Mouse (Mus musculus): ENCODE measurements around the gene Cacna2d2. TPM values are rescaled to one million over a fixed set of nuclear protein-coding genes. Genes with fewer than 3 reads are reported as not detected.

The Cacna2d2 gene
- polyA plus RNA-seq, 1 experiment from 2014 or later, result 0.64 TPM

DNA sequence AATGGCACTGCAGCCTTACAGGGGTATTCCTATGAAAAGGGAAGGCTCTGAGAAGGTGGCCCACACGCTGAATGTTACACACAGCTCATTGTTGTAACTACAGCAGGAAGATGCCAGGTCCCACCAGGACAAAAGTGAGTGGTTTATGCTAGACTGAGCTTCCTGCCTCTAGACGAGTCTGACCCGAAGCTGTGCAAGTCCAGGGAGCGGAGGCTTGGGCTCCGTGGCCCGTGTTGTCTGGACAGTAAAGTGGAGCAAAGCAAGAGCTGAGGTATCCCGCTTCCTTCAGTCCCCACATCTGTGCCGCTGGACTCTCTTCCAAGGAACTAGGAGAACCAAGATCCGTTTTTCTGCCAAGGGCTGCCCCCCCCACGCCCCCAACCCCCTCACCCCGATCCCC, 444 bp upstream of the Cacna2d2 start:
- H3K27me3 ChIP-seq (ENCODE audit: insufficient read depth, low read length), result peaks cover 50% of the 10 kb centered on the region
- no peaks in the 10 kb centered on the region for H3K9me3 ChIP-seq (replicated peaks; ENCODE audit: low read length)
- no peak overlapping the region for H3K27ac ChIP-seq
- ATAC-seq (replicated peaks; ENCODE audit: low FRiP score, low read depth) (no peak), DNase-seq (ENCODE audit: low spot score) (no peak)
- WGBS, result 27% methylated on average over 10 of the region's 11 CpGs
- no peak overlapping the region for H3K9ac ChIP-seq (ENCODE audit: low read depth, low read length)
- H3K36me3 ChIP-seq (ENCODE audit: insufficient read depth, low read length), result no peaks in the 10 kb centered on the region
- H3K4me1 ChIP-seq (replicated peaks; ENCODE audit: insufficient read depth, low read length), result peaks cover 6% of the 10 kb centered on the region; the same call in 1 of the 2 replicates
- no peak overlapping the region for H3K4me3 ChIP-seq (replicated peaks; ENCODE audit: low read depth, low read length)
- no peak for TF ChIP-seq CTCF (IDR thresholded peaks at IDR 0.05; ENCODE audit: low read depth)
- H3K4me2 ChIP-seq (ENCODE audit: low read length), result no peak overlapping the region

DNA sequence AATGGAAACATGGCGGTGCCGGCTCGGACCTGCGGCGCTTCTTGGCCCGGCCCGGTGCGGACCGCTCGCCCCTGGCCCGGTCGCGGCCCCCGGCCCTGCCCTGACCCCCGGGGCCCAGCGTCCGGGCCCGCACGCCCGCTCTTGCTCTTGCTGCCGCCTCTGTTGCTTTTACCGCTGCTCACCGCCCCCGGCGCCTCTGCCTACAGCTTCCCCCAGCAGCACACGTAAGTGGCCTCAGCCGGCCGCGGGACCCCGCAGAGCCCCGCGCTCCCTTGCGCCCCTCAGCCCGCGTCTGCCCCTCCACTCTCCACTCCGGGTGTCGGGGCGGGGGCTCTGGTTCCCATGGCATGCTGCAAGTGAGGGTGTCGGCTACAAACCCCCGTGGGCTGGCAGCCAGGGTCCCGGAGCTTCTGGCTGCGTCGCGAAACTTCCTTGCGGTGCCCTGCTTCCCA, 674 bp downstream of the Cacna2d2 start:
- 2% methylated on average over 31 of the region's 45 CpGs for whole genome bisulfite sequencing
- Histone ChIP-seq H3K9me3 (replicated peaks; ENCODE audit: low read length) (no peaks in the 10 kb centered on the region), H3K4me3 (replicated peaks; ENCODE audit: low read depth, low read length) (peak overlapping the region; percentile 59), H3K4me2 (ENCODE audit: low read length) (peak overlapping the region; percentile 100), H3K27me3 (ENCODE audit: insufficient read depth, low read length) (peaks cover 50% of the 10 kb centered on the region), H3K9ac (ENCODE audit: low read depth, low read length) (peak overlapping the region; percentile 59), H3K27ac (no peak overlapping the region), H3K36me3 (ENCODE audit: insufficient read depth, low read length) (no peaks in the 10 kb centered on the region), H3K4me1 (replicated peaks; ENCODE audit: insufficient read depth, low read length) (peaks cover 6% of the 10 kb centered on the region; the same call in 1 of the 2 replicates)
- ATAC-seq (replicated peaks; ENCODE audit: low FRiP score, low read depth) (peak; percentile 29), DNase-seq (ENCODE audit: low spot score) (no peak)
- no peak for TF ChIP-seq CTCF (IDR thresholded peaks at IDR 0.05; ENCODE audit: low read depth)

DNA sequence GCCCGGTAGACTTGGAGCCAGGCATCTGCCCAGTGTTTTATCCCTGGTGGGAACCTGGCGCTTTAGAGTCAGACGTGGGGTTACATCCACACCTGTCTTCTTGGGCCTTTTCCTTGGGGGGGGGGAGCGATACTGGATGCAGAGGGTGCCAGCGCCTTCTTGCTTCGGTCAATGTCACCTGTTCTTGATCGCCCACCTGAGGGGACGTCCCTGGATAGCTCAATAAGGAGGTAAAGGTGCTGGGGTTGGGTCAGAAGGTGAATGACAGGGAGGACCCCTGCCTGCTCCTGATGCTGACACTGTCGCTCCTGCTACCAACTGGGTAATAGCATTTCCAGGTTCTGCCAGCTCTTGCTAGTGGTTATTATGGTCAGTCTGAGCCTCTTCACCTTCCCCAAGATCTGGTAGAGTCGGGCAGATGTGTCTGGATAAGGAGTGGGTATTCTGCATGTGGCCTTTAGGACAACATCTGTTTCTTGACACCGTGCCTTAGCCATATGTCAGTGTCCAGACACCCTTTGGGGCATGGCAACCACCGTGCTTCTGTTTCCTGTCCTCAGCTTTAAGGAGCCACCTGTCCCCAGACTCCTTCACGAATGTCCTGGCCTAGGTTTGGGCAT, 1.4 kb downstream of the Cacna2d2 start:
- Histone ChIP-seq H3K9me3 (replicated peaks; ENCODE audit: low read length) (no peaks in the 10 kb centered on the region), H3K4me1 (replicated peaks; ENCODE audit: insufficient read depth, low read length) (peaks cover 6% of the 10 kb centered on the region; the same call in 1 of the 2 replicates), H3K27me3 (ENCODE audit: insufficient read depth, low read length) (peaks cover 50% of the 10 kb centered on the region), H3K36me3 (ENCODE audit: insufficient read depth, low read length) (no peaks in the 10 kb centered on the region), H3K9ac (ENCODE audit: low read depth, low read length) (no peak overlapping the region), H3K27ac (no peak overlapping the region), H3K4me2 (ENCODE audit: low read length) (peak overlapping the region; percentile 100), H3K4me3 (replicated peaks; ENCODE audit: low read depth, low read length) (peak overlapping the region; percentile 59)
- ATAC-seq (replicated peaks; ENCODE audit: low FRiP score, low read depth) (no peak), DNase-seq (ENCODE audit: low spot score) (no peak)
- 16% methylated on average over 13 of the region's 13 CpGs for WGBS
- no peak for TF ChIP-seq CTCF (IDR thresholded peaks at IDR 0.05; ENCODE audit: low read depth)

DNA sequence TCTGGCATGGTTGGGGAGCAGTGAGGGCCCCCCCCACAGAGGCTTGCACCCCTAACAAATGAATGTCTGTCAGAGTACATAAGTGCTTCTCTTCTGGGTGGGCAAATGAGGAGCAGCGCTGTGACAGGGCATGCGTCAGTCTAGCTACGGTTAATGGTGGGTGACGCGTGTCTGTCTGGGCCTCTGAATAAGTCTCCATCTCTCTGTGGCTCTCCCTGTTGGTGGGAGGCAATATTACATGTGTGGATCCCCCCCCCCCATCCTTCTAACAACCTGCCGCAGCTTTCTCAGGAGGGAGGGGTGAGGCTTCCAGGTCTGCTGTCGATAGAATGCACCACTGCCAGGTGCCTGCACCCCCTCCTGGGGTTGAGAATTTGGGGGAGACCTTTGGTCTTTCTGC, 3.7 kb downstream of the Cacna2d2 start:
- no peak for TF ChIP-seq CTCF (IDR thresholded peaks at IDR 0.05; ENCODE audit: low read depth)
- Histone ChIP-seq H3K4me2 (ENCODE audit: low read length) (no peak overlapping the region), H3K9me3 (replicated peaks; ENCODE audit: low read length) (no peaks in the 10 kb centered on the region), H3K4me3 (replicated peaks; ENCODE audit: low read depth, low read length) (no peak overlapping the region), H3K27ac (no peak overlapping the region), H3K4me1 (replicated peaks; ENCODE audit: insufficient read depth, low read length) (peaks cover 6% of the 10 kb centered on the region; the same call in 1 of the 2 replicates), H3K9ac (ENCODE audit: low read depth, low read length) (no peak overlapping the region), H3K36me3 (ENCODE audit: insufficient read depth, low read length) (no peaks in the 10 kb centered on the region), H3K27me3 (ENCODE audit: insufficient read depth, low read length) (peaks cover 41% of the 10 kb centered on the region)
- WGBS, result 48% methylated on average over 7 of the region's 7 CpGs
- DNase-seq (ENCODE audit: low spot score), result peak; percentile 29
- no peak for ATAC-seq (replicated peaks; ENCODE audit: low FRiP score, low read depth)

DNA sequence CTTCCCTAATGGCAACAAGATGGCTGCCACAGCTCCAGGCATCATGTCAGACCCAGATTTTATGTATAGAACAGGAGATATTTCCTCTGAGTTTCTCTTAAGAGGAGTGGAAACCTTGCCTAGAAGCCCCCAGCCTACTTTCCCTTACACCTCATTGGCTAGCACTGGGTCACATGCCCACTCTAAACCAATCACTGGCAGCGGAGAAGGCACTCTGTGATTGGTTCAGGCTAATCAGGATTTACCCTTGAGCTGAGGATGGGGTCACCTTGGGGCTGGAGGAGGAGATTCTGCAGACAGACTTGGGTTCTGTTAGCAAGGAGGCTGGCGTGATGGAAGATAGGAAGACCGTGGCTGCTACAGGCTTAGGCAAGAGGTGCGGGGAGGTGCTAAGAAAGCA, 10.0 kb downstream of the Cacna2d2 start:
- ATAC-seq (replicated peaks; ENCODE audit: low FRiP score, low read depth), result no peak
- no peaks in the 10 kb centered on the region for H3K4me1 ChIP-seq (replicated peaks; ENCODE audit: insufficient read depth, low read length)
- H3K36me3 ChIP-seq (ENCODE audit: insufficient read depth, low read length), result no peaks in the 10 kb centered on the region
- WGBS, result 84% methylated on average over 4 of the region's 4 CpGs
- H3K9ac ChIP-seq (ENCODE audit: low read depth, low read length), result no peak overlapping the region
- no peak overlapping the region for H3K27ac ChIP-seq
- H3K27me3 ChIP-seq (ENCODE audit: insufficient read depth, low read length), result no peaks in the 10 kb centered on the region
- TF ChIP-seq CTCF (IDR thresholded peaks at IDR 0.05; ENCODE audit: low read depth), result no peak
- H3K9me3 ChIP-seq (replicated peaks; ENCODE audit: low read length), result no peaks in the 10 kb centered on the region
- no peak overlapping the region for H3K4me2 ChIP-seq (ENCODE audit: low read length)
- no peak overlapping the region for H3K4me3 ChIP-seq (replicated peaks; ENCODE audit: low read depth, low read length)
- no peak for DNase-seq (ENCODE audit: low spot score)

DNA sequence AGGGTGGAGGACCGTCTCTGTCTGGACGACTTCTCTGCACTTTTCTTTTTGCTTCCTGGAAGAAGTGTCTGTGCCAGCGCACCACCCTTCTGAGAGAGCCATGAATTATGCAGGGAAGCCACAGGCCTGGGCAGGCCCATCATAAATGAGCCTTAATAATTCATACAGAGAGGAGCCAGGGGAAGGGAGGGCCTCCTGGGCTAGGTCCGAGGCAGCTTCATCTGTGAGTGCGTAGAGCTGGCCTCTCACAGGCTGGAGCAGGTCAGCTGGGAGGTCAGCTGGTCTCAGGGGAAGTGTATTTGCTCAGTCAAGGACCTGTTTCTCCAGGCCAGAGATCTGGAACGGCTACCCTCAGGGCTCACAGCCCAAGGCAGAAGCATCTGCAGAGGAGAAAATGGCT, 17.7 kb downstream of the Cacna2d2 start:
- no peak overlapping the region for H3K27ac ChIP-seq
- WGBS, result 44% methylated on average over 6 of the region's 6 CpGs
- ATAC-seq (replicated peaks; ENCODE audit: low FRiP score, low read depth) (no peak), DNase-seq (ENCODE audit: low spot score) (no peak)
- H3K4me2 ChIP-seq (ENCODE audit: low read length), result no peak overlapping the region
- no peaks in the 10 kb centered on the region for H3K4me1 ChIP-seq (replicated peaks; ENCODE audit: insufficient read depth, low read length)
- H3K27me3 ChIP-seq (ENCODE audit: insufficient read depth, low read length), result no peaks in the 10 kb centered on the region
- H3K9ac ChIP-seq (ENCODE audit: low read depth, low read length), result no peak overlapping the region
- no peak for TF ChIP-seq CTCF (IDR thresholded peaks at IDR 0.05; ENCODE audit: low read depth)
- no peak overlapping the region for H3K4me3 ChIP-seq (replicated peaks; ENCODE audit: low read depth, low read length)
- H3K9me3 ChIP-seq (replicated peaks; ENCODE audit: low read length), result no peaks in the 10 kb centered on the region
- H3K36me3 ChIP-seq (ENCODE audit: insufficient read depth, low read length), result no peaks in the 10 kb centered on the region

All from kidney, postnatal 0 days (tissue).